Mouse (Mus musculus) heart, embryonic 12.5 days (tissue): ENCODE data around the gene Reps1. TPM values are rescaled to one million over a fixed set of nuclear protein-coding genes. Genes with fewer than 3 reads are reported as not detected.
A peak's percentile ranks its signal among the peaks of the same experiment; 100 is the strongest.

ENCODE experiments used
- ATAC-seq: fragments of 200-750 bp; cut with Nextera tagmentation; 2 replicates; pipeline ENCODE4 v1.8.0; 2017; ENCODE audit warnings: moderate TSS enrichment, moderate library complexity; ENCODE audit not compliant: insufficient number of reproducible peaks, low FRiP score
- H3K27ac ChIP-seq: fragments of 300-500 bp; sonication (generic); 2 replicates; pipeline ENCODE4 v1.5.1; 2016; ENCODE audit warnings: mild to moderate bottlenecking, moderate library complexity; ENCODE audit not compliant: poor library complexity, severe bottlenecking
- H3K27me3 ChIP-seq: fragments of 300-500 bp; sonication (generic); replicated peaks from 2 replicates; pipeline ENCODE4 v1.6.1; 2016; ENCODE audit warnings: mild to moderate bottlenecking, moderate library complexity
- H3K36me3 ChIP-seq: fragments of 300-500 bp; sonication (generic); 2 replicates; pipeline ENCODE4 v1.6.1; 2016; ENCODE audit warnings: mild to moderate bottlenecking, moderate library complexity
- H3K4me1 ChIP-seq: fragments of 300-500 bp; sonication (generic); replicated peaks from 2 replicates; pipeline ENCODE4 v1.6.1; 2016; ENCODE audit warnings: mild to moderate bottlenecking
- H3K4me2 ChIP-seq: fragments of 300-500 bp; sonication (generic); 2 replicates; pipeline ENCODE4 v1.6.1; 2016; ENCODE audit warnings: mild to moderate bottlenecking, moderate library complexity
- H3K4me3 ChIP-seq: fragments of 300-500 bp; sonication (generic); 2 replicates; pipeline ENCODE4 v1.5.1; 2016; ENCODE audit warnings: mild to moderate bottlenecking
- H3K9ac ChIP-seq: fragments of 300-500 bp; sonication (generic); 2 replicates; pipeline ENCODE4 v1.6.1; 2016; ENCODE audit warnings: mild to moderate bottlenecking, moderate library complexity
- H3K9me3 ChIP-seq: fragments of 300-500 bp; sonication (generic); replicated peaks from 2 replicates; pipeline ENCODE4 v1.6.1; 2016; ENCODE audit warnings: mild to moderate bottlenecking, moderate library complexity
- WGBS: fragments of 180-500 bp; shearing (Covaris S2); methylation state at CpG from one replicate; pipeline ENCODE4 v1.1.7; 2016; 5-methylcytosine and 5-hydroxymethylcytosine counted together
- polyA plus RNA-seq: library from polyadenylated mRNA; unstranded; fragments of >200 nt; fragmentation: Nextera tagmentation; extraction: Ambion mirVana; gene quantifications from 2 replicates; pipeline ENCODE4 v1.2.1, GENCODE M21; 2016

The Reps1 gene
- polyA plus RNA-seq, 1 experiment from 2014 or later, result 20.9 TPM

DNA sequence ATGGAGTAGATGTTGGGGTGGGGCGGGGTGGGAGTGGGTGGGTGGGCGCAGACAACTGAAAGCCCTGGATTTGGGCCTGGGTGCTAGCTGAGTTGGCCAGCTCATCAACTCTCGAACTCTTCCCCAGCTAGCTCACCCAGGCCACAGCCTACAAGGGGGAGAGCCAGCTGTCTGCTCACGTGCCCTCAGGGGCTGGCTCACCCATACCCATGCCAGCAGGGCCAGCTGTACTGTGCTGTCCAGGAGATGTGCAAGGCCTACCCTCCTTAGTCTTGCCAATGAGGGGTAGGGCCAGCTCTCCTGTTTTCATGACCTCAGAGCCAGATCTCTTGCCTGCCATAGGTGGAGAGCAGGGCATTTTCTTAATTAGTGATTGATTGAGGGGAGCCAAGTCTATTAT lies 21.3 kb upstream of the Reps1 start:
- no peak overlapping the region for H3K4me3 ChIP-seq
- 85% methylated on average over 4 of the region's 4 CpGs for WGBS
- no peak for ATAC-seq

DNA sequence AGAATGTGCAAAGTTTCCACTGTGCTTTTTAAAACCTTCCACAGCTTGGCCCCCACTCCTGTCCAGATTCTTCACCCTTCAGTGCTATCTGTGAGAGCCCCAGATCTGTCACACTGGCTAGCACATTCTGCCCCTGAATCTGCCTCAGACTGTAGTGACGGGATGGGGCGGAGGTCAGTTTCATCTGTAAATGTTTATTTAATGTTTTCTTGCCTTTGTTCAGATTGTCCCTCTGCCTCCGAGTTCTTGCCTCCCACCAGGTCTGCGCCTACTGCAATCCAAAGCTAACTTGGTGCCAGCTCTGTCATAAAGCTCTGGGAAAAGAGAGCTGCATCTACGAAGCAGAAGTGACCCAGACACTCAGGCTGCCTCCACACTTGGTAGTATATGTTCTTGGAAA lies 18.8 kb upstream of the Reps1 start:
- no peak overlapping the region for H3K9ac ChIP-seq
- no peaks in the 10 kb centered on the region for H3K36me3 ChIP-seq
- H3K4me2 ChIP-seq, result no peak overlapping the region

More for the DNA sequence above, 21.3 kb upstream of the Reps1 start:
- no peaks in the 10 kb centered on the region for H3K4me1 ChIP-seq
- H3K27me3 ChIP-seq, result no peaks in the 10 kb centered on the region
- H3K4me2 ChIP-seq, result no peak overlapping the region
- H3K9ac ChIP-seq, result no peak overlapping the region
- no peaks in the 10 kb centered on the region for H3K36me3 ChIP-seq
- no peaks in the 10 kb centered on the region for H3K9me3 ChIP-seq
- H3K27ac ChIP-seq, result no peak overlapping the region

DNA sequence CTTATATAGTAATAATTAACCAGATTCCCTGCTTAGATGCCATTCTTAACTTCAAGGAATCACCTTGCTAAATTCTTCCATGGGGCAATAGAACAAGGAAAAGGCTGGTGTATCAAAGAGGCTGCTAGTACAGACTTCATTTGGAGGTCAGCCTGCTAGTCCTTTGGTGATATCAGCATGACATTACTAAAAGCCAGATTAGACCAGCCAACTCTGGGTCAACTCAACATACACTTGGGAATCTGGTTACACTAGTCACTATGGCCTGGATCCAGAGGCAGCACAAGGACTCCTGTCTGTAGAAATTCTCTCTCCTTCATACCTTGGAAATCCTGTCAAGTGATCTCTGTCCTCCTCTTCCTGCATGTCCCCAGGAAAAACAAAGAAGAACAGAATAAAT lies 9.3 kb upstream of the Reps1 start:
- Histone ChIP-seq H3K36me3 (no peaks in the 10 kb centered on the region), H3K4me1 (peaks cover 10% of the 10 kb centered on the region), H3K9ac (no peak overlapping the region), H3K9me3 (no peaks in the 10 kb centered on the region), H3K4me2 (no peak overlapping the region), H3K27me3 (no peaks in the 10 kb centered on the region), H3K4me3 (no peak overlapping the region), H3K27ac (no peak overlapping the region)
- no peak for ATAC-seq

More for the DNA sequence above, 18.8 kb upstream of the Reps1 start:
- ATAC-seq, result no peak
- no peaks in the 10 kb centered on the region for H3K27me3 ChIP-seq
- 56% methylated on average over 5 of the region's 5 CpGs for WGBS
- no peak overlapping the region for H3K27ac ChIP-seq
- H3K9me3 ChIP-seq, result no peaks in the 10 kb centered on the region
- H3K4me3 ChIP-seq, result no peak overlapping the region
- H3K4me1 ChIP-seq, result no peaks in the 10 kb centered on the region

DNA sequence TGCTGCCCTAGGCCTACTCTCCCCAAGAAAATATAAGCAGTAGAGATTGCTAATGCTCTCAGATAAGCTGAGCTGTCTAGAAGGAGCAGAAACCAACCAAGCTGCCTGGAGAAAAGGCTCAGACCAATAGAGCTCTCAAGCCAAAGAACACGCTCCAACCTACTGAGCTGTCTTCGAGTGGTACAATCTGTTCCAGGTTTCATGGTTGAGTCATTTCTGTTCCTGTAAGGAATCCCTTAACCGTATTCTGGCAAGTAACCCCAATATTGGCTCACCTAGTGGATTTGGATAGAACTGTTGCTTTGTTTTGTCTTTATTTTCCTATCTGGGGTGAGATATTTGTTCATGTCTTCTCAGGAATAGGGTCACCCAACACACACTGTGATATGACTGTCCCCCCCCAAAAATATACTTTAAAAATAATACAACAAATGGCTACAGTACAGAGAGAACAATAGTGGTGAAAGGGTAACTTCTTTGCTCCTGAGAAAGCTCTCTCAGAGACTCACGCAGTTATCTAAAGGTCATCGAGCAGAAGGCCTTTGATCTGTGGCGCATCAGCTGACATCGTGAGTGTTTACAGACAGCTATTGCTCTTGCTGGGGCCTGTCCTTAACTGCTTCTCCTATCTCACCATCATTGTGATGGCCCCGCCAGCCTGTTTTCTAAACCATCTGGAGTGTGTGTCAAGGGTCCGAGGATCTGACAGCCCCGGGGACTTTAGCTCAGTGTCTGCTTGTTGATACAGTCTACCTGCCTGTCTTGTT lies 8.1 kb upstream of the Reps1 start:
- H3K36me3 ChIP-seq, result no peaks in the 10 kb centered on the region
- no peak overlapping the region for H3K4me2 ChIP-seq
- H3K27me3 ChIP-seq, result no peaks in the 10 kb centered on the region
- no peaks in the 10 kb centered on the region for H3K9me3 ChIP-seq
- H3K27ac ChIP-seq, result no peak overlapping the region
- H3K9ac ChIP-seq, result no peak overlapping the region
- no peak for ATAC-seq
- WGBS, result 53% methylated on average over 10 of the region's 10 CpGs
- no peak overlapping the region for H3K4me3 ChIP-seq
- peaks cover 12% of the 10 kb centered on the region for H3K4me1 ChIP-seq

DNA sequence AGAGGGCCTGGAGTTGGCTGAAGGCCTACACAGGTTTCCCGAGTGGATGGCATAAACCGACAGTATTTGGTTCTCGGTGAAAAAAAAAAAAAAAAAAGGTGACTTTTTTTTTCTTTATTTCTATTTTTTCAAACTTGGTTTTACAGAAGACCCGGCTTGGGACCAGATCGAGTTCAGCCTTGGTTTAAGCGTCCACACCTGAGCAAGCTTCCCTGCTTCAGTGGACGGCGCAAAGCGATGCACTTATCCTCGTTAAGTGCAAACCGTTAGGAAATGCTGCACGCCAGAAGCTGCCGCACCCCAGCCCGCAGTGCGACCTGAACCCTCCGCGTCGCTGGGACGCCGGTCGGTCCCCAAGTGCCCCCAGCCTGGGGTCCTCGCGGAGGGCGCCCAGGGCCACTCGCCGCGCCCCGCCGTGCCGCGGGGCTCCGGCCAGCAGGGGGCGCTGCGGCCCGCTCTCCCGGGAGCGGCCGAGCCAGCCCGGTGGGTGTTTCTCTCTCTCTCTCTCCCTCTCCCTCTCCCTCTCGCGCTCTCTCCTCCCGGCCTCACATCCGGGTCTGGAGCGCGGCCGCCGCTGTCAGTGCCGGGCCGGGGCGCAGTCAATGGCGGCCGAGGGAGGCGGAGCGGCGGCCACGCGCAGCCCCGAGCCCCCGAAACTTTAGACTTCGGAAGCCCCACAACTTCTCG lies 509 bp upstream of the Reps1 start:
- peak overlapping the region; percentile 85 for H3K4me3 ChIP-seq
- 4% methylated on average over 41 of the region's 61 CpGs for WGBS
- ATAC-seq, result peak; percentile 96
- peak overlapping the region; percentile 90 for H3K27ac ChIP-seq
- no peaks in the 10 kb centered on the region for H3K36me3 ChIP-seq
- H3K4me1 ChIP-seq, result peaks cover 35% of the 10 kb centered on the region
- peak overlapping the region; percentile 97 for H3K9ac ChIP-seq
- H3K9me3 ChIP-seq, result no peaks in the 10 kb centered on the region
- no peaks in the 10 kb centered on the region for H3K27me3 ChIP-seq
- peak overlapping the region; percentile 89 for H3K4me2 ChIP-seq

DNA sequence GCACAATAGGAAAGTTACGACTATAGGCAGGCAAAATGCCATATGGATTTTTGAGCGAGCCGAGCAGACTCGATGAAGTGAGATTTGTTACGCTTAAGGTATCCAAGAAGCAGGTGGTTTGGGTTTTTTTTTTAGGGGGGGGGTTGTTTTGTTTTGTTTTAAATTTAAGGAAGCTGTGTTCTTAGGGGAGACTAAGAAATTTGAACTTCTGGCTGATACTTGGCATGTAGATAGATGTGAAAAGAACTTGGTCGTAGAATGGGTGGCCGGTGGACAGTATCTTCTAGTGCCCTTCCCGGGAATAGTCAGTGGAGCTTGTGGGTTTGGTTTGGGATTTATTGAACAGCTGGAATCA lies 707 bp downstream of the Reps1 start:
- Histone ChIP-seq H3K36me3 (no peaks in the 10 kb centered on the region), H3K9me3 (no peaks in the 10 kb centered on the region), H3K27ac (peak overlapping the region; percentile 90), H3K27me3 (no peaks in the 10 kb centered on the region), H3K4me2 (peak overlapping the region; percentile 89), H3K4me3 (peak overlapping the region; percentile 85), H3K9ac (peak overlapping the region; percentile 97), H3K4me1 (peaks cover 36% of the 10 kb centered on the region)
- 1% methylated on average over 8 of the region's 8 CpGs for WGBS
- ATAC-seq, result no peak

DNA sequence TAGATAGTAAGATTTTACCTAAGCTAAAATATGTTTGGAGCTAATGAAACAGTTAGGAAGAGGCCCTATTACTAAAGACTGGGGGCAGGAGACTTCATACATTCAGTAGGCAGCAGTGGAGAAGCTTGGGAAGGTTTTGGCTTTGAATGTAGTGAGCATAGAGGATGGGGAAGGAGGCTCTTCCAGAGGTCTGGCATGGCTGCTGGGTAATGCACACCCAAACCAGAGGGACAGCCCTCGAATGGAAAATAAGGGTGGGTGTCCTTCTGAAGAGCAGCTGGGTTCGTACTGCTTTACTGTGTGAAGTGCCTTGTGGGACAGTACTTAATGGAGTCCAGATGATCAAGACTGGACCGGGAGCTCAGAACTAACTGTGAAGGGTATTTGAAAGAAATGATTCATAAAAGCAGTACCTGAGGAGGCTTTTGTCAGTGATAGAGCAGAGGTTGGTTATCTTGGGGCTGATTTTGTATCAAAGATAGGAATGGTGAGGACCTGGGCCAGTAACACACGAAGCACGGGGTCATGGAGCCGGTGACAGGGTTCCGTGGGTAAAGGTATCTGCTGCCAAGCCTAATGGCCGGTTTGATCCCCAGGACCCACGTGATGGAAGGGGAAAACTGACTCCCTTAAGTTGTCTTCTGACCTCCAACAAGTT lies 3.1 kb downstream of the Reps1 start:
- H3K4me3 ChIP-seq, result no peak overlapping the region
- no peaks in the 10 kb centered on the region for H3K27me3 ChIP-seq
- H3K9ac ChIP-seq, result 0 out of 2 replicates have a peak overlapping the region, but pooled peaks have one; percentile 16
- no peak for ATAC-seq
- WGBS, result 87% methylated on average over 9 of the region's 9 CpGs
- H3K27ac ChIP-seq, result no peak overlapping the region
- no peaks in the 10 kb centered on the region for H3K36me3 ChIP-seq
- no peaks in the 10 kb centered on the region for H3K9me3 ChIP-seq
- H3K4me1 ChIP-seq, result peaks cover 34% of the 10 kb centered on the region
- H3K4me2 ChIP-seq, result no peak overlapping the region; the same call in 1 of the 2 replicates

DNA sequence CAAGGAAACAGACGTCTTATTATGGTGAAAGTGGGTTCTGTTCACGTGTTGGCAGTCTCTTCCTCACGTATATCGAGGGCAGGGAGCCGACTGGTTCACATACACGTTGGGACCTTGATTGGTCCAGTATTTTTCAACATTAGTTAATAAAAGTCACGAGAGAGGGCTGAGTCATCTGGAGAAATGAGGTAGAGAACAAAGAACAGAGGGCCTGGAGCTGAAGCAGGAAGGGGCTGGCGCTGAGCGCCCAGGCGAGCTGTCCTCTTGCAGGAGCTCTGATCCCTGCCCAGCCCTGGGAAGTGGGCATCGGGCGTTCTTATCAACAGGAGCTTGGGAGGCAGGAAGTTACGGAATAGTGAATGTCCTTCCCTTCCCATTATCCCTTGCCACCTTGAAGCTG lies 4.1 kb downstream of the Reps1 start:
- no peak for ATAC-seq
- H3K27me3 ChIP-seq, result no peaks in the 10 kb centered on the region
- no peaks in the 10 kb centered on the region for H3K36me3 ChIP-seq
- H3K4me1 ChIP-seq, result peaks cover 34% of the 10 kb centered on the region
- no peak overlapping the region for H3K4me3 ChIP-seq
- H3K27ac ChIP-seq, result no peak overlapping the region
- no peak overlapping the region for H3K9ac ChIP-seq
- no peaks in the 10 kb centered on the region for H3K9me3 ChIP-seq
- 70% methylated on average over 13 of the region's 13 CpGs for WGBS
- H3K4me2 ChIP-seq, result no peak overlapping the region

DNA sequence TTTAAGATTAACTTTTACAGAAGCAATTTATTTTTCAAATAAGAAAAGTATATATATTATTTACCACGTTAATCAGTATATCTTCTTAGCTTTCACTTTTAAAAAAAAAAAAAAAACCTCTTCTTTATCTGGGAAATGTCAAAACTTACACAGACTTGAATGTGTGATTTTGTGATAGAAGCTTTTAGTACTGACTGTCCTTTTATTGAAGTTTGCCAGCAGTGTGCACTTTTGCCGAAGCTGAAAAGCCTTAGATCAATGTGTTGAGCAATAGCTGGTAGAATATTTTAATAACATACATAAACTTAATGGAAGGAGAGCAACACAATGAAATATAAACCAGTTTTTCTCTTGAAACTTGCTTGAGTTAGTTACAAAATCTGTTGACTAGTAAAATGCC lies 5.1 kb downstream of the Reps1 start:
- Histone ChIP-seq H3K4me2 (no peak overlapping the region), H3K27me3 (no peaks in the 10 kb centered on the region), H3K27ac (no peak overlapping the region), H3K9ac (no peak overlapping the region), H3K36me3 (no peaks in the 10 kb centered on the region), H3K9me3 (no peaks in the 10 kb centered on the region), H3K4me3 (no peak overlapping the region), H3K4me1 (peaks cover 34% of the 10 kb centered on the region)
- ATAC-seq, result no peak
- WGBS, result 85% methylated on average over 2 of the region's 2 CpGs

DNA sequence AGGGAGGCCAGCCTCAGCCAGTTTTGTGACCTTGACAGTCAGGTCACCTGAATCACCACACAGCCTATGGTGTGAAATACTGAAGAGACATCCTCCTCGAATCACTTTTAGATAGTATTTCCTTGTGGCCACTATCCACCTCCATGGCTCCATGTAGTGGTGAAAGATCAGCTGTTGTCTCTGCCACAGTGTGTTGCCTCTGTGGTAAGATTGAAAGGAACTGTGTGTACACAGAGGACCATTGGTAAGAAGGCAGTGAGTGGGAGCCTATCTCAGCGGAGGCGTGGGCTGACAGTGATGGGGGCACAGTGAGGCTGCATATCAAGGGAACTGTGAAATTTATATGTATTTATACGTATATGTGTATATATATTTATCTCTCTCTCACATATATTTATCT lies 5.9 kb downstream of the Reps1 start:
- no peak overlapping the region for H3K27ac ChIP-seq
- H3K4me2 ChIP-seq, result no peak overlapping the region
- no peaks in the 10 kb centered on the region for H3K36me3 ChIP-seq
- no peak for ATAC-seq
- H3K9ac ChIP-seq, result no peak overlapping the region
- WGBS, result 72% methylated on average over 4 of the region's 4 CpGs
- no peaks in the 10 kb centered on the region for H3K9me3 ChIP-seq
- no peak overlapping the region for H3K4me3 ChIP-seq
- peaks cover 35% of the 10 kb centered on the region for H3K4me1 ChIP-seq
- no peaks in the 10 kb centered on the region for H3K27me3 ChIP-seq

DNA sequence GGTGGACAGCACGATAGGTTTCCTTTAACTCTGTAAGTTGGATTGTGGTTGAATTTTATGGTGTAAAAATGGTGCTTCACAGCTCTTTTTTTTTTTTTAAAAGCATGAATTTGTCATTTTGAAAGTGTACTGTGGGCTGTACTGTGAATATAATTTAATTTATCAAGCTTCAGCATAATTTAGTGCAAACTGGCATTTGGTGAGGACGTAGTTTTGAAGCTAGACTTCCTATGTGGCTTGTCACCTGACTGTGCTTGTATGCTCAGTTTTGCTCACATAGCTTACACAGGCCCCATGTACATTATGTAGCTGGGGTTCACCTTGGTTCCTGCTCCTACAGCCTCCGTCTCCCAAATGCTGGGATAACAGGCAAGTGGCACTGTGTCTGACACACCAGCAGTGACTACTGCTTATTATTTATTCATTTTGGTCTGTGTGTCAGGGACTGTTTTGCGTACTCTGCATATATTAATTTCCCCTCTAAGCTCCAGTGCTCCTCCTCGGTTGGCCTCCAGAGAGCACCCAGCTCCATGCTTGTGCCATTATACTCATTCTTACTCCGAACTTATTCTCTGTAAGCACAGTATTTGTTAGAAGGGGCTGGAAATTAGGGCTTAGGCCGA lies 9.1 kb downstream of the Reps1 start:
- Histone ChIP-seq H3K27ac (no peak overlapping the region), H3K4me3 (no peak overlapping the region), H3K27me3 (no peaks in the 10 kb centered on the region), H3K36me3 (no peaks in the 10 kb centered on the region), H3K9me3 (no peaks in the 10 kb centered on the region), H3K4me1 (peaks cover 37% of the 10 kb centered on the region), H3K9ac (no peak overlapping the region), H3K4me2 (no peak overlapping the region)
- 88% methylated on average over 7 of the region's 7 CpGs for WGBS
- ATAC-seq, result no peak
